Mouse (Mus musculus) activated CD4-positive, CD25-positive, alpha-beta regulatory T cell, adult 4 months (primary cell): ENCODE measurements around the gene Nedd9. TPM values are rescaled to one million over a fixed set of nuclear protein-coding genes. Genes with fewer than 3 reads are reported as not detected.

ENCODE experiments used
- ATAC-seq: one replicate; pipeline ENCODE4 v1.8.0; 2017
- polyA plus RNA-seq, 2 experiments: library from polyadenylated mRNA; unstranded; fragments of 100-300 nt; shearing (Covaris generic); gene quantifications; one replicate each; pipeline ENCODE4 v1.2.1; 2017

The Nedd9 gene
- polyA plus RNA-seq, 2 experiments from 2014 or later, result 129 to 130 TPM

GRCm38 (mm10) chr13:41339195-41339594 lies 148.0 kb downstream of the Nedd9 start:
- no peak for ATAC-seq

DNA sequence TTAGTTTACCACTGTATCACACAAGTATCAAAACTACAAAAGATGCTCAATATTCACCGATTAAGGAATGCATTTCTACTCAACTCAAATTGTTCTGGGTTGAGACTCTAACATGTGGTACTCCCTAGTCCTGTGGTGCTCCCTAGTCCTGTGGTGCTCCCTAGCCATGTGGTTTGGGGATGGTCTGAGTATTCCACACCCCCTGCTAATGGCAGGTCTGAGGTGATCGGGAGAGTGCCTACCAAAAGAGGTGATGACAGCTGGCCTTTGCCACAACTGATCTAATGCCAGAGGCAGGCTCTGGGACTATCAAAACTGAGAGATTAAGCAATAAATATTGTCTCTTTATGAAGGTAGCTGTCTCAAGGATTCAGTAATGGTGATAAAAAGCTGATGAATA lies 149.8 kb downstream of the Nedd9 start:
- no peak for ATAC-seq

DNA sequence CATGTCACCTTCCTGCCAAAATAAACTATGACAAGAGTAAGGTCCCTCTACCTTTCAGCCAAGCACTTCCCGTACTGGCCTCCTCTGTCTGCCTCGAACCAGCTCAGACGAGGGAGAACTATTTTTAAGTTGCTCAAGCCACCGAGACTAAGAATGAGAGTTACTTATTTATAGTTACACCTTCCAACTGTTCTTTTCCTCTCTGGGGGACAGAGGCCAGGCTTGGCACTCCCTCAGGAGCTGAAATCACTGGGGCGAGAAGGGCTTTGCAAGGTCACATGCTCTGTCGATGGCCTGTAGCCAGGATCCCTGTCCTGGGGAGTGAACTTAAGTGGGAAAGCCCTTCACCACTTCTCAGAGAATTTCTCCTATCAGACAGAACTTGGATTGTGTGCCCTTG lies 150.9 kb downstream of the Nedd9 start:
- ATAC-seq, result no peak

- no peak for ATAC-seq
Measured at GRCm38 (mm10) chr13:41335767-41336166, 151.4 kb downstream of the Nedd9 start.

DNA sequence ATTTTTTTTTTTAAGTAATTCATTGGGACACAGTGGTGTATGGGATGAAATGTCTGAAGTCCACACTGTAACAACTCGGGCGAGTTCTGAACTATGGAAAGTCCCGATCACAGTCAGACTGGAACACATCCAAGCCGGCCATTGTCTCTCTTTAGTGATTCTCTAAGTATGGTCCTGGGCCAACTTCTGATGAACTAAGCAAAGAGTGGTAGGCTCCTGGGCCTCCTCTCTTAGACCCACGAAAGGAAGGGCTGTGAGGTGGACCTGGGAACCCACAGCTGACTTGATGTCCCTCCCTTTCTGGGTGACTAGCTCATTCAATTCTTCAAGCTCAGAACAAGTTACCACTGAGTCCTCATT lies 152.5 kb downstream of the Nedd9 start:
- ATAC-seq, result no peak

GRCm38 (mm10) chr13:41333889-41334640 lies 153.1 kb downstream of the Nedd9 start:
- ATAC-seq, result no peak

DNA sequence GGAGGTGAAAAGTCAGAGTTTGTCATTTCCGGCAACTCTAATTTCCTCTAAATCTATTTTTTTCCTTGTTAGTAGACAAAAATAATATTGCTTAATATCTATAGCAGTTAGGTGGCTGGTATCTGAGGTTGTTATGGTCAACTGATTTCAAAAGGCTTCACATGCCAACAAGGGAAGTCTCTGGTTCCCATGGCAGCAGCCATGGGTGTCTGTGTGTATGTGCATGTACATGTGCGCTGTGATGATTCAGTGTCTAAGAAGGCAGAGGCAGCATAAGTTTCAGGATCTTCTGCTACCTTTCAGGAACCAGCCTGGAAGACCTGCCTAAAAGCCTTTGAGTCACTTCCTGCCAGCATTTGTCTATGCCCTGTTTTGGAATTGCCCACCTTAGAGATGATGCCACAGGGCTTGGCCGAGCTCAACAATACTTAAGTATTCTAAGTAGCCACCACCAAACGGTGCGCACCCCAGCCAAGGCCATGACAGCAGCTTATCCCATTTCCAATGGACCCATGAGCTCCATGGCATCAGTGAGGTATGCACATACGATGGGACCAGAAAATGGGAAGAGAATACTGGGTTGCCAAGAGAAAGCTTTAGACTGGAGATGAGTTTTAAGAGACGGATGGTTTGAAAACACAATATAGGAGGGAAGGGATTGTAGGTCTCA lies 155.4 kb downstream of the Nedd9 start:
- ATAC-seq, result no peak

- no peak for ATAC-seq
Measured at GRCm38 (mm10) chr13:41330589-41331345, 156.4 kb downstream of the Nedd9 start.

DNA sequence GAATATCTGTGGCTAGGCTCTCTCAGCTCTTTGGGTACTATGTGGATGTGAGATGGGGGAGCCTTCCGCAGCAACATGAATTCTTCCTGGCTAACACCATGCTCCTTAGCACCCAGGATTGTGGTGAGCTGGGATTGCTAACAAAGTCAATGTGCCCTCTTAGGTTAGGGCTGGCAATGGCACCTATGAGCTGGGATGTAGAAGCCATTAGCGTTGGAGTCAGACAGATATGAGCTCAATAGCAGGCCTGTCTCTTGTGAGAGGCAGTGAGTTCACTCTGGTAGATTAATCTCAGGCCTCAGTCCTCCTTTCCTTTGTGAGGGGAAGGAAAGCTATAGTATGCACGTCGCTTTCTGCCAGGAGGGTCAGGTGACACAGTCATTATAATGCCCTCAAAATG lies 157.1 kb downstream of the Nedd9 start:
- no peak for ATAC-seq

DNA sequence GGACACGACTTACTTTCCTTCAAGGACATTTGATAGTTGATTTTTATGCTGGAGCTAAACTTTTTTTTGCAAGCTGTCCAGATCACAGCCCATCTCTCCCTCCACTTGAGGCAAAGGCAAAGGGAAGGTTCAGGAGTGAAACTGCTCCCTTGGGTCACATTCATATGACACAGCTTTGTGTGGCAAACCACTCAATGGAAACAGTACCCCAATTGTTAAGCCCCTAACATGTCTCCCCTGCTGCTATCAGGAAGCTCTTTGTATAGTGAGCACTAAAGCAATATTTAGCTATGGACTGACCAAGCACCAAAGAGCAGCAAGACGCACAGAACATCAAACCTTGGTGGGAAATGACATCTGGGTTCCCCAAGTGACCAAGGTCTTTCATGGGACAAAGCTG lies 158.7 kb downstream of the Nedd9 start:
- no peak for ATAC-seq

DNA sequence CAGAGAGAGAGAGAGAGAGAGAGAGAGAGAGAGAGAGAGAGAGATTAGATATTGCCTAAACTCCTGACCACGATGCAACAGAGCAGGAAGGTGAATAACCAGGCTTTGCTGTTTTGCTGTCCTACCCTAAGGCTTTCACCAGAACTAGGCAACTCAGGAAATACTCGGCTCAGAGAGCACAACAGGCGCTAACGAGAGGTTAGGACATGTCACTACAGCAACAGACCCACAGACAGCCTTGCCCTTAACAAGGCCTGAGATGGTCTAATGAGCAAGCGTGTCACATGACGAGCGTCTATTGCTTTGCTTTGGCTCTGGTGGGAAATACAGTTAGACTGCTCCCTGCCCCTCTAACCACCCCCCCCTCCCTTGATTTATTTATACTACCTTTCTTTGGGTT lies 159.6 kb downstream of the Nedd9 start:
- no peak for ATAC-seq

- no peak for ATAC-seq
Measured at GRCm38 (mm10) chr13:41326134-41326533, 161.0 kb downstream of the Nedd9 start.

GRCm38 (mm10) chr13:41325346-41325745 lies 161.8 kb downstream of the Nedd9 start:
- no peak for ATAC-seq

DNA sequence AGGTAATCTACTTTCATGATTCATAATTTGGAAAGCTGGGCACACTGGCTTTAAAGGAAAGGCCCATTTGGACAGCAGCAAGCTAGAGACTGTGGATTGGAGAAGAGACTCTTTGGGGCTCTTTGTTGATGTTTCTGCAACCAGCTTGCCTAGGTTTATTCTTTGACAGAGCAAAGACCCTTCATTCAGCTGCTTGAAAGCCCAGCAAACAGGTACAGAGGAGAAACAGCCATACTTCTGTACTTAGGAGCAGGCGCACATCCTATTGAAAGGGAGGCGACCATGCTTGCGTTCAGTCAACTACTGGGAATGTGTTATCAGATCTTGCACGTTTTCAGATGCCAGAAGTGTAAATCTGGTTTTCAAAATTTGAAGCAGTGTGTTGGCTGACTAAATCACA lies 162.5 kb downstream of the Nedd9 start:
- ATAC-seq, result no peak

DNA sequence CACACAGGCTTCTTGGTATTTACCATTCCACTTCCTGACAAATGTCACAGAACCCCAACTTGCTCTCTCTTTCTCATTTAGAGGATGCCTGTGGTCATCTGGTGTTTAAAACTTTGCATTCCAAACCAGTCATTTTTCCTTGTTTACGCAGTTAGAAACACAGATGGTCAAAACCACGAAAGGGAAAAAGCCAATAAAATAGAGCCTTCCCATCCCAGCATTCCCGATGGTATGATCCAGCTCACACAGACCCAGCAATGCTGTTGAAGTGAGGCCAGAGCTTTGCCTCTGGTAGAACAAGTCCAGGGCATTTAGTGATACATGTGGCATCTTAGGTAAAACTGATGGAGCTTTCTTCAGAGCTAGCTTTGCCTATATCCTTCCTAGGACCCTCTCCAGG lies 165.7 kb downstream of the Nedd9 start:
- no peak for ATAC-seq

DNA sequence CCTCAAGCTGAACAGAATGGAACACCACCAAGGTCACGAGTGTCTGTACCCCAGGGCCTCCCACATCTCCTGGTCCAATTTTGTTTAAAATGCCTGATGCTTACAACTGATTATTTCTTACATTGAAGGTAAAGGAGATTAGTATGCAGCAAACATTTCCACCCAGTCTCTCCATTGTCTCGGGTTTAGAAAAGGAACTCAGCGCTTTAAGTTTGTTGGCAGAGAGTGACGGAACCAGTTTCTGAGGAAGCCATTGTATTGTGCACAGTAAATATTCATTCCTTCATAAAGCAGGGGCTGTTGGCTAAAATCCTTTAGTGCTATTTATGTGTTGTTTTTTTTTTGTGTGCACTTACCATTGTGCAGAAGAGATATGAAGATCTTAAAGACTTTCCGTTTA lies 166.4 kb downstream of the Nedd9 start:
- ATAC-seq, result no peak

GRCm38 (mm10) chr13:41302716-41303115 lies 184.4 kb downstream of the Nedd9 start:
- ATAC-seq, result peak; percentile 83

- ATAC-seq, result no peak
Measured at GRCm38 (mm10) chr13:41300037-41300436, 187.1 kb downstream of the Nedd9 start.

- no peak for ATAC-seq
Measured at GRCm38 (mm10) chr13:41298996-41299395, 188.2 kb downstream of the Nedd9 start.

DNA sequence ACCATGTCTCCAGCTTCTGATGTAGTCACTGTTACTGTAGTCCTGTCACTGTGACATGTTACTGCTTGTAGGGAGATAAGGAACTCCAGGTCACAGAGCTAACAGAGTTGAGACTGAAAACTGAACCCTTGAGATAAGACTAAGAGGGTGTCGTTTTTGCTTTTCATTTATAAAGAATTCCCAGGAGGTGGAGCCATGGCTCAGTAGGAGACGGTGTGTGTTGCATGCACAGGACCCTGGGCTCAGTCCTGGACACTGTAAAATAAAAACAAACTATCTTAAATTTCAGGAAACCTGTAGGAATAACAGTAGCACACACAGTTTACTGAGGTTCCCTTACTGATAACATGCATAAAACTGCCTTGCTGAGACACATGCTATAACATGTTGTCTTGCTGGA lies 188.6 kb downstream of the Nedd9 start:
- ATAC-seq, result no peak

GRCm38 (mm10) chr13:41296396-41296795 lies 190.8 kb downstream of the Nedd9 start:
- no peak for ATAC-seq

DNA sequence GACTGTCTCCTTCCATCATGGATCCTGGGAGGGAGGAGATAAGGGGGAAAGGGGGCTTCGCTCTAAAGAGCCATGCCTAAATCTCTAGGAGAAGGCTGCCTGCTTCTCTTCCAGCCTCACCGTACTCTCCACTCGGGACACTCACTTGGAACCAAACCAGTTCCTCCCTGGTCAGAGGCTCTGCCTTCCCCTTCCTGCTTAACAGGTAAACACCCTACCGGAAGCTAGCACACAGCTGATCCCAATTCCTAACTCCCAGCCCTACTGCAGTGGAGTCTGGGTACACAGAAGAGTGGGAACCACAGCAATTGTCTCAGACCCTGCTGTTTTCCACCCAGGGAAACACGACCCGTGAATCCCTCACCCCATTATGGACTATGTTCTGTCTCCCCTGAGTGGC lies 191.3 kb downstream of the Nedd9 start:
- no peak for ATAC-seq

- no peak for ATAC-seq
Measured at GRCm38 (mm10) chr13:41293595-41293994, 193.6 kb downstream of the Nedd9 start.

- ATAC-seq, result no peak
Measured at GRCm38 (mm10) chr13:41291466-41291974, 195.6 kb downstream of the Nedd9 start.
